Mouse (Mus musculus) stomach, embryonic 14.5 days (tissue): ENCODE results near the gene Itm2b. TPM values are rescaled to one million over a fixed set of nuclear protein-coding genes. Genes with fewer than 3 reads are reported as not detected.

ENCODE experiments used
- ATAC-seq: fragments of 200-750 bp; cut with Nextera tagmentation; 2 replicates; pipeline ENCODE4 v1.8.0; 2017; ENCODE audit warnings: low read depth, moderate TSS enrichment; ENCODE audit not compliant: insufficient number of reproducible peaks, insufficient read depth, low FRiP score
- H3K27ac ChIP-seq: fragments of 300-500 bp; sonication (generic); 2 replicates; pipeline ENCODE4 v1.5.1; 2014; ENCODE audit warnings: mild to moderate bottlenecking, low read length, moderate library complexity, mixed read lengths
- H3K27me3 ChIP-seq: fragments of 300-500 bp; sonication (generic); 2 replicates; pipeline ENCODE4 v1.6.1; 2014; ENCODE audit warnings: low read length, control low read depth, mixed read lengths; ENCODE audit not compliant: control insufficient read depth, insufficient read depth
- H3K36me3 ChIP-seq: fragments of 300-500 bp; sonication (generic); 2 replicates; pipeline ENCODE4 v1.6.1; 2014; ENCODE audit warnings: mild to moderate bottlenecking, control low read depth, low read length, moderate library complexity, mixed read lengths; ENCODE audit not compliant: control insufficient read depth, insufficient read depth
- H3K4me1 ChIP-seq: fragments of 300-500 bp; sonication (generic); 2 replicates; pipeline ENCODE4 v1.6.1; 2014; ENCODE audit warnings: low read length, control low read depth, mixed read lengths; ENCODE audit not compliant: control insufficient read depth, insufficient read depth
- H3K4me2 ChIP-seq: fragments of 300-500 bp; sonication (generic); replicated peaks from 2 replicates; pipeline ENCODE4 v1.6.1; 2014; ENCODE audit warnings: low read depth, low read length, control low read depth
- H3K4me3 ChIP-seq: fragments of 300-500 bp; sonication (generic); 2 replicates; pipeline ENCODE4 v1.5.1; 2014; ENCODE audit warnings: low read depth, low read length, control low read depth
- H3K9ac ChIP-seq: fragments of 300-500 bp; sonication (generic); replicated peaks from 2 replicates; pipeline ENCODE4 v1.6.1; 2014; ENCODE audit warnings: low read depth, mild to moderate bottlenecking, control low read depth, low read length, moderate library complexity, mixed read lengths
- H3K9me3 ChIP-seq: fragments of 300-500 bp; sonication (generic); 2 replicates; pipeline ENCODE4 v1.6.1; 2016; ENCODE audit warnings: low read depth, low read length, control low read depth; ENCODE audit not compliant: control insufficient read depth
- WGBS: fragments of 180-500 bp; shearing (Covaris S2); extraction: QIAGEN DNeasy Blood & Tissue Kit; methylation state at CpG from one replicate; pipeline ENCODE4 v1.1.7; 2014; 5-methylcytosine and 5-hydroxymethylcytosine counted together
- polyA plus RNA-seq: library from polyadenylated mRNA; unstranded; fragments of >200 nt; fragmentation: Nextera tagmentation; extraction: Ambion mirVana; gene quantifications from 2 replicates; pipeline ENCODE4 v1.2.1, GENCODE M21; 2014

Itm2b gene
- polyA plus RNA-seq, 1 experiment from 2014 or later: 864 TPM

DNA sequence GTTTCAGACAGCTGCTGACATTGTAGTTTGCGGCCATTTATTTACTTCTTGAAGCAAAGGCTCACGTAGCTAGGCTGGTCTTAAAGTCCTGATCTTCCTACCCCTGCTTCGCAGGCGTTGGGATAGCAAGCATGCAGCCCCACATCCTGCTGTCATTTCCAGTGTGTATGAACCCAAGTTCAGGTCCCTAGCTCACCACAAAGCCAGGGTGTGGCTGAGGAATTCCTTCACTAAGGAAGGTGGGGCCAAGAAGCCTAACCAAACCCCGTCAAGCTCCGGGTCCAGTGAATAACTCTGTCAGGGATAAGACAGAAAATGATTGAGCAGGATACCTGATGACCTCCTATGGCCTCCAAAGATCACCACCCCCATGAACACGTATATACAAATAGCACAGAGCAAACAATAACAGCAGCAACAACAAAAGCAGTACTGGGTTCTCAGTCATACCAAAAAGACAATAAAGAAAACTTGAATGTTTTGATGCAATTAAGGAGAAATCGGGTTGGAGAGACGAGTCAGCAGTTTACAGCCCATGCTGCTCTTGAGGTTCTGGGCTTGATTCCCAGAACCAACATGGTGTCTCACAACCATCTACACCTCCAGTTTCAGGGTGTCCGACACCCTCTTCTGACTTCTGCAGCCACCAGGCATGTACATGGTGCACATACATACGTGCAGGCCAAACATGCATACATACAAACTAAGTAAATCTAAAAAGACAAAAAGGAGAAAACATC lies 17.4 kb upstream of the Itm2b start:
- Histone ChIP-seq H3K9me3 (no peaks in the 10 kb centered on the region), H3K4me2 (no peak overlapping the region), H3K27ac (no peak overlapping the region), H3K9ac (no peak overlapping the region), H3K4me1 (no peaks in the 10 kb centered on the region), H3K4me3 (no peak overlapping the region), H3K36me3 (no peaks in the 10 kb centered on the region), H3K27me3 (no peaks in the 10 kb centered on the region)
- WGBS: 60% methylated on average over 11 of the region's 11 CpGs
- ATAC-seq: peak; percentile 59; the same call in 1 of the 2 replicates

DNA sequence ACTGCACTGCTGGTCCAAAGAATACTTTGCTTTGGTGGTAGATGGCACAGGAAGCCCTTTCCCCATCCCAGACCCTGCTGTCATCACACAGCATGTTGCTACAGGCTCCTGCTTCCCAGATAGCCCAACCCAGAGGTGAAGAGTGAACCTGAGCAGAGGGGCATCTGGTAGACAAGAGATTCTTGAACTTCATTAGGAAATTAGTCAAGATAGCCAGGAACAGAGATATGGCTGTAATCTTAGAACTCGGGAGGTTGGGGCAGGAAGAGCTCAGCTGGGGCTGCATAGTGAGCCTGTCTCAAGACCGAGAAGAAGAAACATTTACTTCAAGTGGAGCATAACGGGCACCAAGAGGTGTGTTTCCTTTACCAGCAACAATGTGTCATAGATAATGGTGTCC lies 16.3 kb upstream of the Itm2b start:
- Histone ChIP-seq H3K36me3 (no peaks in the 10 kb centered on the region), H3K27ac (no peak overlapping the region), H3K27me3 (no peaks in the 10 kb centered on the region), H3K4me2 (no peak overlapping the region), H3K9me3 (no peaks in the 10 kb centered on the region), H3K4me1 (no peaks in the 10 kb centered on the region), H3K9ac (no peak overlapping the region), H3K4me3 (no peak overlapping the region)
- WGBS: 71% methylated on average over 3 of the region's 3 CpGs
- no peak for ATAC-seq

GRCm38 (mm10) chr14:73399866-73400618 lies 15.0 kb upstream of the Itm2b start:
- Histone ChIP-seq H3K4me3 (no peak overlapping the region), H3K9me3 (no peaks in the 10 kb centered on the region), H3K4me1 (no peaks in the 10 kb centered on the region), H3K27me3 (no peaks in the 10 kb centered on the region), H3K9ac (no peak overlapping the region), H3K4me2 (no peak overlapping the region), H3K36me3 (no peaks in the 10 kb centered on the region), H3K27ac (no peak overlapping the region)
- 25% methylated on average over 15 of the region's 15 CpGs for WGBS
- ATAC-seq: no peak

GRCm38 (mm10) chr14:73398367-73398996 lies 13.4 kb upstream of the Itm2b start:
- no peak for ATAC-seq
- Histone ChIP-seq H3K27me3 (no peaks in the 10 kb centered on the region), H3K4me3 (no peak overlapping the region), H3K9me3 (no peaks in the 10 kb centered on the region), H3K4me2 (no peak overlapping the region), H3K27ac (no peak overlapping the region), H3K4me1 (no peaks in the 10 kb centered on the region), H3K36me3 (no peaks in the 10 kb centered on the region), H3K9ac (no peak overlapping the region)
- WGBS: 72% methylated on average over 8 of the region's 8 CpGs

- H3K27me3 ChIP-seq: no peaks in the 10 kb centered on the region
- WGBS: 60% methylated on average over 5 of the region's 5 CpGs
- no peak overlapping the region for H3K4me2 ChIP-seq
- no peak overlapping the region for H3K9ac ChIP-seq
- no peak overlapping the region for H3K27ac ChIP-seq
- no peak overlapping the region for H3K4me3 ChIP-seq
- H3K9me3 ChIP-seq: no peaks in the 10 kb centered on the region
- H3K36me3 ChIP-seq: no peaks in the 10 kb centered on the region
- no peaks in the 10 kb centered on the region for H3K4me1 ChIP-seq
- no peak for ATAC-seq
These were observed 10.7 kb upstream of the Itm2b start for GRCm38 (mm10) chr14:73395750-73396149.

DNA sequence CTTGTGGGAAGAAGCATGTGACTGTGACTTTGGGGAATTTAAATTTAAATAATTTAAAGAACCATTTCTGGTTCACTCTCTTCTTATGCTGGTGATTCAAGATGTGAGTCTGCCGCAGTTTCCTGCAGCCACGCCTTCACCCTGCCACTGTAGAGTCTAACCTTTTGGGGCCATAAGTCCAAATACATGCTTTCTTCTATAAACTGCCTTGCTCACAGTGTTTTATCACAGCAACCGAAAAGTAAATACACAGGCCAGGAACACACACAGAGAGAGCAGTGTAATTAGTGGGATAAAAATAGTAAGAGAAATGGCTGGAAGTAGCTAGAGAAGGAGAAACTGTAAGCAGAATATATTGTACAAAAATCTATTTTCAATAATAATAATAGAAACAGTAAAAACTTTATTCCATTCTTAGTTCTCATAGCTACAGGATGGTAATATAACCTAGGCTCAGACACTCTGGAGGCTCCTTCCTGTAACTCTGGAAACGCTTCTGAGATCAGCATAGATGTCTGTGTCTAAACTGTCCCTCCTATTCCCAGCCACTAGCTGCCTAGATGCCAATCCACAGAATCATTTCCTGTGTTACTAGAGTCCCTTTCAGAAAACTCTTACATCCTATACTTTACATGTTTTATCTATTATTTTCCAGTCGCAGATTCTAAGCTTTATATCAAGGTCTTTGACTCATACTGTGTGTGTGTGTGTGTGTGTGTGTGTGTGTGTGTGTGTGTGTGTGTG lies 9.3 kb upstream of the Itm2b start:
- no peak overlapping the region for H3K4me3 ChIP-seq
- no peaks in the 10 kb centered on the region for H3K27me3 ChIP-seq
- no peaks in the 10 kb centered on the region for H3K9me3 ChIP-seq
- H3K27ac ChIP-seq: peak overlapping the region; percentile 4; the same call in 1 of the 2 replicates
- H3K36me3 ChIP-seq: no peaks in the 10 kb centered on the region
- no peak overlapping the region for H3K4me2 ChIP-seq
- no peaks in the 10 kb centered on the region for H3K4me1 ChIP-seq
- WGBS: 42% methylated on average over 5 of the region's 5 CpGs
- ATAC-seq: peak; percentile 77; the same call in 1 of the 2 replicates
- H3K9ac ChIP-seq: no peak overlapping the region

DNA sequence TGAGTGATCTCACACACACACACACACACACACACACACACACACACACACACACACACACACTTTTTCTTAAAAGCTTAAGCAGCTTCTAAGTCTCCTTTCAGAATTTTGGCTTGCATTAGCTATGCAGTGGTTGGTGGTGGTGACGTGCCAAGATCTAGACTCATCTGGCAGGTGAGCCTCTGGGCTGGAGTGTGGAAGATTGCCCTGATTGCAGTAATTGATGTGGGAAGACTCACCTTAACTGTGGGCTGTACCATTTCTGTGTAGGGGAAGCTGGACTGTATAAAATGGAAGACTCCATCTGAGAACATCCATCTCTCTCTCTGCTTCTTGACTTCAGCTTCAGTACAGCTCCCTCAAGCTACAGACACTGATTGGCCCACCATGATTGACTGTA lies 6.4 kb upstream of the Itm2b start:
- WGBS: 80% methylated on average over 1 of the region's 1 CpGs
- Histone ChIP-seq H3K27ac (no peak overlapping the region), H3K9me3 (no peaks in the 10 kb centered on the region), H3K9ac (no peak overlapping the region), H3K4me2 (no peak overlapping the region), H3K27me3 (no peaks in the 10 kb centered on the region), H3K4me1 (no peaks in the 10 kb centered on the region), H3K36me3 (no peaks in the 10 kb centered on the region), H3K4me3 (no peak overlapping the region)
- ATAC-seq: no peak

- Histone ChIP-seq H3K4me3 (no peak overlapping the region), H3K4me1 (0 out of 2 replicates have a peak, but pooled peaks cover 3% of the 10 kb centered on the region), H3K9me3 (no peaks in the 10 kb centered on the region), H3K9ac (no peak overlapping the region), H3K27me3 (no peaks in the 10 kb centered on the region), H3K27ac (no peak overlapping the region), H3K36me3 (no peaks in the 10 kb centered on the region), H3K4me2 (no peak overlapping the region)
- ATAC-seq: no peak
- 78% methylated on average over 2 of the region's 2 CpGs for WGBS
These were observed 5.1 kb upstream of the Itm2b start for GRCm38 (mm10) chr14:73390196-73390595.
